Mouse (Mus musculus): ENCODE measurements around the gene Rbfox3.

Gene Rbfox3

GRCm38 (mm10) chr11:118757488-118757887 is 153.9 kb downstream of the Rbfox3 start:
- no peak for DNase-seq (ENCODE audit: low spot score)

GRCm38 (mm10) chr11:118755003-118755402 is 156.4 kb downstream of the Rbfox3 start:
- no peak for DNase-seq (ENCODE audit: low spot score)

- DNase-seq (ENCODE audit: low spot score): no peak
Observed at GRCm38 (mm10) chr11:118754535-118754934, 156.9 kb downstream of the Rbfox3 start.

- no peak for DNase-seq (ENCODE audit: low spot score)
Observed at GRCm38 (mm10) chr11:118751879-118752616, 159.3 kb downstream of the Rbfox3 start.

- DNase-seq (ENCODE audit: low spot score): no peak
Observed at GRCm38 (mm10) chr11:118750745-118751330, 160.6 kb downstream of the Rbfox3 start.

- no peak for DNase-seq (ENCODE audit: low spot score)
Observed at GRCm38 (mm10) chr11:118749541-118749940, 161.9 kb downstream of the Rbfox3 start.

GRCm38 (mm10) chr11:118748622-118749021 is 162.8 kb downstream of the Rbfox3 start:
- DNase-seq (ENCODE audit: low spot score): no peak

GRCm38 (mm10) chr11:118745279-118745678 is 166.1 kb downstream of the Rbfox3 start:
- DNase-seq (ENCODE audit: low spot score): no peak

GRCm38 (mm10) chr11:118744782-118745181 is 166.6 kb downstream of the Rbfox3 start:
- peak; percentile 35 for DNase-seq (ENCODE audit: low spot score)

GRCm38 (mm10) chr11:118742762-118743161 is 168.6 kb downstream of the Rbfox3 start:
- peak; percentile 35 for DNase-seq (ENCODE audit: low spot score)

GRCm38 (mm10) chr11:118741262-118741661 is 170.1 kb downstream of the Rbfox3 start:
- no peak for DNase-seq (ENCODE audit: low spot score)

GRCm38 (mm10) chr11:118740001-118740400 is 171.4 kb downstream of the Rbfox3 start:
- DNase-seq (ENCODE audit: low spot score): peak; percentile 70

- DNase-seq (ENCODE audit: low spot score): peak; percentile 76
Observed at GRCm38 (mm10) chr11:118738855-118739832, 172.3 kb downstream of the Rbfox3 start.

- no peak for DNase-seq (ENCODE audit: low spot score)
Observed at GRCm38 (mm10) chr11:118738323-118738722, 173.1 kb downstream of the Rbfox3 start.

- DNase-seq (ENCODE audit: low spot score): no peak
Observed at GRCm38 (mm10) chr11:118737821-118738220, 173.6 kb downstream of the Rbfox3 start.

- DNase-seq (ENCODE audit: low spot score): no peak
Observed at GRCm38 (mm10) chr11:118736993-118737392, 174.4 kb downstream of the Rbfox3 start.

GRCm38 (mm10) chr11:118731655-118732054 is 179.7 kb downstream of the Rbfox3 start:
- DNase-seq (ENCODE audit: low spot score): no peak

- peak; percentile 41 for DNase-seq (ENCODE audit: low spot score)
Observed at GRCm38 (mm10) chr11:118729373-118729772, 182.0 kb downstream of the Rbfox3 start.

GRCm38 (mm10) chr11:118728797-118729196 is 182.6 kb downstream of the Rbfox3 start:
- no peak for DNase-seq (ENCODE audit: low spot score)

GRCm38 (mm10) chr11:118728083-118728551 is 183.3 kb downstream of the Rbfox3 start:
- no peak for DNase-seq (ENCODE audit: low spot score)

GRCm38 (mm10) chr11:118726430-118726829 is 185.0 kb downstream of the Rbfox3 start:
- no peak for DNase-seq (ENCODE audit: low spot score)

- no peak for DNase-seq (ENCODE audit: low spot score)
Observed at GRCm38 (mm10) chr11:118724423-118724822, 187.0 kb downstream of the Rbfox3 start.

Data from urinary bladder, postnatal 25 days (tissue).